In the genomic region with DNA sequence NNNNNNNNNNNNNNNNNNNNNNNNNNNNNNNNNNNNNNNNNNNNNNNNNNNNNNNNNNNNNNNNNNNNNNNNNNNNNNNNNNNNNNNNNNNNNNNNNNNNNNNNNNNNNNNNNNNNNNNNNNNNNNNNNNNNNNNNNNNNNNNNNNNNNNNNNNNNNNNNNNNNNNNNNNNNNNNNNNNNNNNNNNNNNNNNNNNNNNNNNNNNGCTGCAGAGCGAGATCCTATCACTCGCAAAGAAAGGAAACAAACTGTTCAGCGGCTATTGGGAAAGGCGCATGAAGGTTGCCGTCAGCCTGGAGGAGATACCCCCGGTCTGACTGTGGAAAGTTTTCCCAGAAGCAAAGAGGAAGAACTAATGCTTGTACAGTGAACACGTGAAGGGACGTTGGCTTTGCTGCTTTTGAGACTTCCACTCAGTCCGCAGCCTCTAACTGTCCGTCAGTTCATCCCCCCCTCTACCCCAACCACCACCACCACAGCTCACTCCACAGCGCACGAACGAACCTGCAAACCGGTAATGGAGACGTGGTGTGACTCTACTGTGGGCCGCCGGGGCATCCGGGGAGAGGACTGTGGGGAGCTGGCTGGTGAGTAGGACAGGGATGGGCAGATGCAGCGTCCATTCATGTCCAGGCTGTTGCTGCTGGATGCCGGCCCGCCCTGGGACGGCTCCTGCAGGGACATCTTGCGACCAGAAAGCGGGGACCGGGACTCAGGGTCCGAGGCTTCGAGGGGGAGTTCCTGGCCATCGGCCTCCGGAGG, we compare ENCODE assay signal across 12 mouse cellular contexts. TPM values are rescaled to one million over a fixed set of nuclear protein-coding genes. Genes with fewer than 3 reads are reported as not detected.
A peak's percentile ranks its signal among the peaks of the same experiment; 100 is the strongest.
DNase-seq lines count a peak whose midpoint lies in the region; ATAC-seq and TF ChIP-seq lines count a peak whose summit lies in the region.
"Had no signal": no experiment of that assay in that cellular context is flagged by ENCODE, and none has a peak within 500 bp of the region (broad histone marks: within the 10 kb centered on the region; RNA-seq: fewer than 3 reads in every experiment).

No protein-coding gene starts in this region.

- H3K4me2 ChIP-seq in lung, embryonic 15.5 days, result peak overlapping the region; percentile 41
- H3K4me2 ChIP-seq: stomach, embryonic 15.5 days had no signal

- intact Hi-C loops in gastrocnemius, adult 2 months (cut with DNase I), result no loop called here
- intact Hi-C loops in left cerebral cortex, postnatal 4 days (cut with DNase I), result no loop called here

- no peaks in the 10 kb centered on the region for H3K9me3 ChIP-seq in lung, embryonic 15.5 days
- H3K9me3 ChIP-seq: stomach, embryonic 15.5 days had no signal

- ATAC-seq in lung, embryonic 15.5 days (ENCODE audit: borderline replicate concordance, extremely low read depth, low FRiP score, low TSS enrichment), result peak; percentile 12; the same call in 1 of the 2 replicates
- no peak; the same call in 1 of the 2 replicates for ATAC-seq in megakaryocyte, adult 5-6 weeks (ENCODE audit: poor library complexity, severe bottlenecking)

- DNase-seq in gastrocnemius, adult 2 months, result no peak
- DNase-seq in gastrocnemius, postnatal 4 days (ENCODE audit: low spot score in 2 of 2), result no peak
- DNase-seq in left cerebral cortex, postnatal 4 days, result peak; percentile 16
- no peak for DNase-seq in left cerebral cortex, adult 8-10 months (ENCODE audit: low spot score in 2 of 2)
- DNase-seq in cerebellum, adult 9-10 months, result peak; percentile 35
- no peak for DNase-seq in right cerebral cortex, postnatal 36 days (ENCODE audit: low spot score in 2 of 2)

- peaks cover 9% of the 10 kb centered on the region for H3K4me1 ChIP-seq in lung, embryonic 15.5 days

- H3K27me3 ChIP-seq in lung, embryonic 15.5 days, result no peaks in the 10 kb centered on the region
- H3K27me3 ChIP-seq: stomach, embryonic 15.5 days had no signal

- H3K4me3 ChIP-seq in gastrocnemius, adult 2 months, result no peak overlapping the region; the same call in 1 of the 2 replicates
- 0 out of 2 replicates have a peak overlapping the region, but pooled peaks have one; percentile 2 for H3K4me3 ChIP-seq in lung, embryonic 15.5 days
- H3K4me3 ChIP-seq: erythroblast, embryonic 14.5 days; left cerebral cortex, adult 2 months; stomach, embryonic 15.5 days had no signal

- 50% methylated on average over 29 of the region's 29 CpGs for WGBS in lung, embryonic 15.5 days

- no peak overlapping the region for H3K9ac ChIP-seq in lung, embryonic 15.5 days
- H3K9ac ChIP-seq: stomach, embryonic 15.5 days had no signal

- TF ChIP-seq CTCF in gastrocnemius, adult 2 months (IDR thresholded peaks at IDR 0.05), result no peak

- H3K27ac ChIP-seq in gastrocnemius, adult 2 months, result peak overlapping the region; percentile 16; the same call in 1 of the 2 replicates
- H3K27ac ChIP-seq in lung, embryonic 15.5 days, result peak overlapping the region; percentile 81
- H3K27ac ChIP-seq: hindbrain, postnatal 0 days; left cerebral cortex, adult 2 months; stomach, embryonic 15.5 days had no signal

- peaks cover 6% of the 10 kb centered on the region; the same call in 1 of the 2 replicates for H3K36me3 ChIP-seq in lung, embryonic 15.5 days

RNA-seq across cellular contexts. Expression of gene Camkk2, which starts 15.8 kb away (rescaled TPM):
- total RNA-seq in gastrocnemius, adult 2 months (2021), result 1 to 10 TPM; 3.6 to 5.2 TPM
- 10 to 100 TPM; 21.1 to 22.5 TPM for total RNA-seq in gastrocnemius, postnatal 4 days (2021)
- 100 to 1,000 TPM; 130 to 137 TPM for total RNA-seq in left cerebral cortex, postnatal 4 days (2021)
- 100 to 1,000 TPM; 193 to 209 (median 196) TPM for total RNA-seq in left cerebral cortex, adult 8-10 months (2022)
- polyA plus RNA-seq in lung, embryonic 15.5 days (2015; fragmentation: Nextera tagmentation; extraction: Ambion mirVana), result 35.0 and 36.4 TPM in 2 replicates
- total RNA-seq in megakaryocyte, adult 5-6 weeks (2015), result 70.6 and 86.6 TPM in 2 replicates
- total RNA-seq in megakaryocyte, adult 5-6 weeks (2017), result 83.6 and 94.3 TPM in 2 replicates

RNA-seq across cellular contexts. Expression of gene P2rx4, which starts 56.1 kb away (rescaled TPM):
- total RNA-seq in gastrocnemius, adult 2 months (2021), result 1 to 10 TPM; 3.8 to 5.5 TPM
- total RNA-seq in gastrocnemius, postnatal 4 days (2021), result 10 to 100 TPM; 13.4 to 15.4 TPM
- total RNA-seq in left cerebral cortex, postnatal 4 days (2021), result 1 to 10 TPM; 6.8 to 8.6 TPM
- 10 to 100 TPM; 18.1 to 24.5 (median 23.6) TPM for total RNA-seq in left cerebral cortex, adult 8-10 months (2022)
- polyA plus RNA-seq in lung, embryonic 15.5 days (2015; fragmentation: Nextera tagmentation; extraction: Ambion mirVana), result 16.6 and 17.5 TPM in 2 replicates
- 29.9 and 34.3 TPM in 2 replicates for total RNA-seq in megakaryocyte, adult 5-6 weeks (2015)
- total RNA-seq in megakaryocyte, adult 5-6 weeks (2017), result 19.6 and 25.2 TPM in 2 replicates

RNA-seq across cellular contexts. Expression of gene Anapc5, which starts 57.7 kb away (rescaled TPM):
- 100 to 1,000 TPM; 366 to 502 TPM for total RNA-seq in gastrocnemius, adult 2 months (2021)
- 100 to 1,000 TPM; 245 TPM for total RNA-seq in gastrocnemius, postnatal 4 days (2021)
- total RNA-seq in left cerebral cortex, postnatal 4 days (2021), result 100 to 1,000 TPM; 386 to 393 TPM
- 100 to 1,000 TPM; 201 to 221 (median 205) TPM for total RNA-seq in left cerebral cortex, adult 8-10 months (2022)
- 431 and 432 TPM in 2 replicates for polyA plus RNA-seq in lung, embryonic 15.5 days (2015; fragmentation: Nextera tagmentation; extraction: Ambion mirVana)
- 152 and 159 TPM in 2 replicates for total RNA-seq in megakaryocyte, adult 5-6 weeks (2015)
- total RNA-seq in megakaryocyte, adult 5-6 weeks (2017), result 243 and 247 TPM in 2 replicates

Comparison
In these comparisons a context has a peak if more than half of its experiments do, and no peak if none do; other contexts are left out.
1. DNase-seq: peak in left cerebral cortex, postnatal 4 days (single experiment) and cerebellum, adult 9-10 months (single experiment); none in gastrocnemius, adult 2 months (single experiment), gastrocnemius, postnatal 4 days (0 of 2), left cerebral cortex, adult 8-10 months (0 of 2) and right cerebral cortex, postnatal 36 days (0 of 2).